Mouse (Mus musculus) small intestine, adult 2 months (tissue): ENCODE measurements around the gene Mindy4.

Source experiments
- CTCF ChIP-seq: fragments of 200-500 bp; IDR thresholded peaks from 2 replicates; pipeline ENCODE4 v1.5.1; 2012; ENCODE audit warnings: low read depth, mild to moderate bottlenecking, control low read depth, inconsistent platforms, low read length, moderate library complexity, mixed read lengths; ENCODE audit not compliant: insufficient replicate concordance, insufficient read length; ENCODE audit errors: extremely low read depth
- POLR2A ChIP-seq: fragments of 200-500 bp; IDR thresholded peaks from 2 replicates; pipeline ENCODE4 v1.6.1; 2012; ENCODE audit warnings: low read depth, mild to moderate bottlenecking, control low read depth, inconsistent platforms, low read length, moderate library complexity

DNA sequence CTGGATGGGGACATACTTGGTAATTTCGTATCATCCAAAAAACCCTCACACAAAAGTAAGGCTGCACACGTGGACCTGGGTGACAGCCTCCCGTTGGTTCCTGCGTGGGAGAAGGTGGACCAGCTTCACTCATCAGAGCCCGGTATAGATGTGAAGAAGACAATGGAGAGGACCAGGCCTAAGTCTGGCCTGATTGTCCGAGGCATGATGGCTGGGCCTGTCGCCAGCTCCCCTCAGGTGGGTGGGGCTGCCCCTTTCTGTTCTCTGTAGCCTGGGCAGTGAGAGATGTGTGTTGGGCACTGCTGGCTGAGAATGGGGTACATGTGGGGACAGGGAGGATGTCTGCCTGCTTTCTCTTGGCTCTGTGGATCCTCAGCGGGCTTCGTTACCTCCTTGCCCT, 15.0 kb downstream of the Mindy4 start:
- TF ChIP-seq CTCF (no peak), POLR2A (no peak)
